Mouse (Mus musculus): ENCODE data around the gene Vps50. TPM values are rescaled to one million over a fixed set of nuclear protein-coding genes. Genes with fewer than 3 reads are reported as not detected.
"Not testable (repeated sequence)": the region's sequence is repeated elsewhere in the genome, so short reads cannot be mapped to it uniquely, and the experiment has no call there.

Vps50 gene
- polyA plus RNA-seq, 1 experiment from 2014 or later = 11.5 TPM

GRCm38 (mm10) chr6:3494285-3494684 lies 3.9 kb upstream of the Vps50 start:
- Histone ChIP-seq H3K4me1 (replicated peaks) (peaks cover 5% of the 10 kb centered on the region; the same call in 1 of the 2 replicates), H3K27ac (no peak overlapping the region), H3K27me3 (0 out of 2 replicates have a peak, but pooled peaks cover 3% of the 10 kb centered on the region), H3K9ac (no peak overlapping the region), H3K9me3 (replicated peaks) (no peaks in the 10 kb centered on the region), H3K4me3 (replicated peaks) (no peak overlapping the region), H3K4me2 (no peak overlapping the region), H3K36me3 (no peaks in the 10 kb centered on the region)
- ATAC-seq (ENCODE audit: low read depth) (no peak), DNase-seq (no peak)
- WGBS (ENCODE audit: insufficient replicate concordance) = 64% methylated on average over 5 of the region's 5 CpGs

- Histone ChIP-seq H3K9me3 (replicated peaks) (no peaks in the 10 kb centered on the region), H3K27ac (no peak overlapping the region), H3K4me3 (replicated peaks) (no peak overlapping the region), H3K27me3 (0 out of 2 replicates have a peak, but pooled peaks cover 3% of the 10 kb centered on the region), H3K9ac (no peak overlapping the region), H3K4me1 (replicated peaks) (peaks cover 10% of the 10 kb centered on the region), H3K36me3 (no peaks in the 10 kb centered on the region), H3K4me2 (no peak overlapping the region)
- 2% methylated on average over 2 of the region's 2 CpGs for WGBS (ENCODE audit: insufficient replicate concordance)
- ATAC-seq (ENCODE audit: low read depth) (no peak), DNase-seq (peak; percentile 17)
Observed at GRCm38 (mm10) chr6:3496210-3496609, 2.0 kb upstream of the Vps50 start.

DNA sequence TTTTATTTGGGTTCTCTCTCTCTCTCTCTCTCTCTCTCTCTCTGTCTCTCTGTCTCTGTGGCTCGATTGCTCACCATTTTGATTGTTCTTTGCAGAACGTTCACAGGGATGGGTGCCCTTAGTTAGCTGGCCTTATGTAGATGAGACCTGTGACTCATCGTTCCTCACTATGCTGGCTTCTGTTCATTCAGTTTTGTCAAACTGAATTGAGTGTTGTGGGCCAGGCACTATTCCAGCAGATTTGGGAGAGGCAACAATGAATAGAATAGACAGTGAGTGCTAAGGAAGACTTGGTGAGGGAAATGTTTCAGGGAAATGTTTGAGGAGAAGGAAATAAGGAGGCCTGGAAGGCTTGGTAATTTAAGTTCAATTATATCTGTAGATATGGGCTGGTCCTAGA lies 2.1 kb downstream of the Vps50 start:
- no peak overlapping the region for H3K9ac ChIP-seq
- no peaks in the 10 kb centered on the region for H3K9me3 ChIP-seq (replicated peaks)
- ATAC-seq (ENCODE audit: low read depth) (no peak), DNase-seq (no peak)
- H3K4me3 ChIP-seq (replicated peaks) = no peak overlapping the region
- WGBS (ENCODE audit: insufficient replicate concordance) = 66% methylated on average over 3 of the region's 3 CpGs
- peaks cover 10% of the 10 kb centered on the region for H3K4me1 ChIP-seq (replicated peaks)
- H3K27ac ChIP-seq = no peak overlapping the region
- no peaks in the 10 kb centered on the region for H3K27me3 ChIP-seq
- no peaks in the 10 kb centered on the region for H3K36me3 ChIP-seq
- no peak overlapping the region for H3K4me2 ChIP-seq

DNA sequence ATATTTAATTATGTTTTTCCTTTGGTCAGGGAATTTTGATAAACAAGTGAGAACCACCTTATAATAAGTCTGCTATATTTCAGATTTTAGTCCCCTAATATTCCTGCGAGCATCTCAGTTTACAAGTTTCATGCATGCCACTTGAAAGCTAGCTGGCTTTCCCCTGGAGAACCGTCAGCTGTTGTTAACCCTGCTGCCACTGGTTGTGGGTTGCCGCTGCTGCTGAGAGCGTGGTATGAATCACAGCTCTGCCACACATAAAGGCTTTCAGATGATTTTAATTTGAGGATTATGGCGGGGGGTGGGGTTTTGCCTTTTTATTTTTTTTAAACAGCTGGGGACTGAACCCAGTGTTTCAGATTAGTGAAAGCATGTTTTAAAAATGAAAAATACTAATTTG lies 7.1 kb downstream of the Vps50 start:
- H3K36me3 ChIP-seq = no peaks in the 10 kb centered on the region
- no peaks in the 10 kb centered on the region for H3K27me3 ChIP-seq
- 75% methylated on average over 5 of the region's 5 CpGs for WGBS (ENCODE audit: insufficient replicate concordance)
- H3K4me3 ChIP-seq (replicated peaks) = no peak overlapping the region
- DNase-seq = no peak
- no peaks in the 10 kb centered on the region for H3K9me3 ChIP-seq (replicated peaks)
- 0 out of 2 replicates have a peak, but pooled peaks cover 3% of the 10 kb centered on the region for H3K4me1 ChIP-seq (replicated peaks)
- no peak overlapping the region for H3K27ac ChIP-seq
- H3K4me2 ChIP-seq = no peak overlapping the region
- no peak overlapping the region for H3K9ac ChIP-seq
- ATAC-seq (ENCODE audit: low read depth) = no peak

DNA sequence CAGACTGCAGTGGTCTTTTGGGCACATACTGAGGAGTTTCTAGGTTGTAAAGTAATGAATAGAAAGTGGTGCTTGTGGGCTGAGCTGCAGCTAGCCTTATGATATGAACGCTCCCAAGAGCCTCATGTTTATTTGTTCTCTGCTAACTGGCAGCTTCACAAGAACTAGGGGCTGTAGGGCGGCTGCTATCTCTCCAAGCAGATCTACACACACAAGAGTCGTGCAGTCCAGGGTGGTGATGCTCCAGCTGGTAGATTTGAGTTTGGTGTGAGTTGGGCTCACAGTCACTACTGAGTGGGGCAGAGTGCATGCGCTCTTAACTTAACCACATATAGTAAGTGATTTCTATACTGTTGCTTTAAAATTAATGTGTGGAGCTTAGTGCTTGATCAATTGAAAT lies 8.9 kb downstream of the Vps50 start:
- Histone ChIP-seq H3K9ac (no peak overlapping the region), H3K4me1 (replicated peaks) (0 out of 2 replicates have a peak, but pooled peaks cover 3% of the 10 kb centered on the region), H3K36me3 (no peaks in the 10 kb centered on the region), H3K4me3 (replicated peaks) (no peak overlapping the region), H3K9me3 (replicated peaks) (no peaks in the 10 kb centered on the region), H3K27me3 (no peaks in the 10 kb centered on the region), H3K4me2 (no peak overlapping the region), H3K27ac (no peak overlapping the region)
- 47% methylated on average over 4 of the region's 4 CpGs for WGBS (ENCODE audit: insufficient replicate concordance)
- no peak for DNase-seq
- ATAC-seq (ENCODE audit: low read depth) = peak; percentile 64; the same call in 1 of the 2 replicates

DNA sequence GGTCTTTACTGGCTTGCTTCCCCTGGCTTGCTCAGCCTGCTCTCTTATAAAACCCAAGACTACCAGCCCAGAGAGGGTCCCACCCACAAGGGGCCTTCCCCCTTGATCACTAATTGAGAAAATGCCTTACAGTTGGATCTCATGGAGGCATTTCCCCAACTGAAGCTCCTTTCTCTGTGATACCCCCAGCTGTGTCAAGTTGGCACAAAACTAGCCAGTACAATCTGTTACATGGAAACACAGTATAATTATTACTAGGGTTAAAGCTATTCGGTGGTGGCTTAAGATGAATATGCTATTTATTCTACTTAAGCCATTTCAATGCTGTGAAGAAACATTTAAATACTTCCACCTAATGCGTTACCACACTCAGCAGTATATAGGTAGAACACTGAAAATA lies 10.0 kb downstream of the Vps50 start:
- 77% methylated on average over 2 of the region's 2 CpGs for WGBS (ENCODE audit: insufficient replicate concordance)
- not testable (repeated sequence) for H3K4me3 ChIP-seq (replicated peaks); DNase-seq; H3K9ac ChIP-seq; H3K36me3 ChIP-seq; H3K27me3 ChIP-seq; H3K27ac ChIP-seq; H3K9me3 ChIP-seq (replicated peaks); H3K4me1 ChIP-seq (replicated peaks); H3K4me2 ChIP-seq; ATAC-seq (ENCODE audit: low read depth)

GRCm38 (mm10) chr6:3509782-3510181 lies 11.6 kb downstream of the Vps50 start:
- Histone ChIP-seq H3K27ac (no peak overlapping the region), H3K27me3 (no peaks in the 10 kb centered on the region), H3K9me3 (replicated peaks) (no peaks in the 10 kb centered on the region), H3K4me1 (replicated peaks) (0 out of 2 replicates have a peak, but pooled peaks cover 3% of the 10 kb centered on the region), H3K4me2 (no peak overlapping the region), H3K4me3 (replicated peaks) (no peak overlapping the region), H3K36me3 (no peaks in the 10 kb centered on the region), H3K9ac (no peak overlapping the region)
- 29% methylated on average over 2 of the region's 2 CpGs for WGBS (ENCODE audit: insufficient replicate concordance)
- DNase-seq = no peak
- no peak for ATAC-seq (ENCODE audit: low read depth)

DNA sequence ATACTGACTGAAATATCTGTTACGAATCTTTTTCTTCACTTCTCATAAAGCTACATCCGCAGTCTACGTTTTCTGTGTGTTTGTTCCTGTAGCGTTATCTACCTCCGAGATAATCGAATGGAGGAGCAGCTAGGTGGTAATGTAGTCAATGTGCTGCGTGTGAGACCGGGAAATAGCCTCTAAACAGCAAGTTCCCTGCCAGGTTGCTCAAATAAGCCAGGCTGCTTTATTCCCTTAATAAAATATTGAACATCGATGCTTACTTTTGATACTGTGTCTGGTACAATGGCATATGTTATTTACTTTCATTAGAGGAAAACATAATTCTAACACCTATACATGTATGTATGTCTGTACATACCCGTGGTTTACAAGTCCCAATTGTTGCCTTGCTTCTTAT lies 12.9 kb downstream of the Vps50 start:
- no peak overlapping the region for H3K4me3 ChIP-seq (replicated peaks)
- no peak for ATAC-seq (ENCODE audit: low read depth)
- WGBS (ENCODE audit: insufficient replicate concordance) = 76% methylated on average over 10 of the region's 10 CpGs
- no peak for DNase-seq
- no peak overlapping the region for H3K27ac ChIP-seq
- no peak overlapping the region for H3K9ac ChIP-seq
- no peaks in the 10 kb centered on the region for H3K9me3 ChIP-seq (replicated peaks)
- no peaks in the 10 kb centered on the region for H3K36me3 ChIP-seq
- H3K4me2 ChIP-seq = no peak overlapping the region
- 0 out of 2 replicates have a peak, but pooled peaks cover 3% of the 10 kb centered on the region for H3K4me1 ChIP-seq (replicated peaks)
- no peaks in the 10 kb centered on the region for H3K27me3 ChIP-seq

DNA sequence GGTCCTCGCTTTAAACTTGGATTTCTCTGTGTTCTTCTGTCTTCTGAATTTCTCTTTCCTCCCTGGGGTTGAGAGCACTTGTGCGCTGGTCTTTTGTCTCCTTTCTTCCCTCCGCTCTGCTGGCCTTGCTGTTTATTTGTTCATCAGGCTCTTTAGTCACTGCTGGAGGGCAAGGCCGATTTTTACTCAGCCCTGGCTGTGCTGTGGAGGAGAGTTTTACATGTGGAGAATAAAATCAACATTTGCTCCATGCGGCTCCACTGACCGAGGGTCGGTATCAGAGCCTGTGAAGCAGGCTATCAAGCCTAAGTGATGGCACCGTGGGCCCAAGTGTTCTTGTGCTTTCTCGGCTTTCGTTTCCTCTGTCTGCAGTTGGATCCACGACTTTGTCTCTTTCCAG lies 13.4 kb downstream of the Vps50 start:
- no peaks in the 10 kb centered on the region for H3K9me3 ChIP-seq (replicated peaks)
- no peaks in the 10 kb centered on the region for H3K36me3 ChIP-seq
- no peak overlapping the region for H3K4me2 ChIP-seq
- no peak overlapping the region for H3K27ac ChIP-seq
- DNase-seq (no peak), ATAC-seq (ENCODE audit: low read depth) (no peak)
- 0 out of 2 replicates have a peak, but pooled peaks cover 3% of the 10 kb centered on the region for H3K4me1 ChIP-seq (replicated peaks)
- H3K9ac ChIP-seq = no peak overlapping the region
- no peaks in the 10 kb centered on the region for H3K27me3 ChIP-seq
- 67% methylated on average over 11 of the region's 11 CpGs for WGBS (ENCODE audit: insufficient replicate concordance)
- H3K4me3 ChIP-seq (replicated peaks) = no peak overlapping the region

DNA sequence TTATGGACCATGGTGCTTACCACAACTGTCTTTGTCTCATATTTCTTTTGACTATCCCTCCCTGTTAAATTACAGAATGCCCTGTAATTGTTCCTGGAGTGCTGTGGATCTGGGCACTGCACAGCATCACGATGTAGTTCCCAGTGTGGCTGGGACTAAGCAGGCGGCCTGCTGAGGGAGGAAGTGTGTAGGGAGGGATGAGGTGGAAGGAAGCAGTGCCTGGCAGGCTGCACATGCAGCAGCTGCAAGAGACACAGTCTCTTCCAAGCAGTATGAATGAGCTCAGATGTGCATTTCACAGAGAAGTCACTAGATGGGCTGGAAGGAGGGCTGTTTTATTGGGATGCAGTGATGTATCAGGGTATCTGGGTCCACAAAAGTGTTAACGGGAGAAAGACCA lies 14.4 kb downstream of the Vps50 start:
- ATAC-seq (ENCODE audit: low read depth) = no peak
- no peaks in the 10 kb centered on the region for H3K9me3 ChIP-seq (replicated peaks)
- DNase-seq = no peak
- H3K4me1 ChIP-seq (replicated peaks) = no peaks in the 10 kb centered on the region
- H3K27ac ChIP-seq = no peak overlapping the region
- H3K36me3 ChIP-seq = 0 out of 2 replicates have a peak, but pooled peaks cover 4% of the 10 kb centered on the region
- H3K4me3 ChIP-seq (replicated peaks) = no peak overlapping the region
- H3K9ac ChIP-seq = no peak overlapping the region
- H3K4me2 ChIP-seq = no peak overlapping the region
- 48% methylated on average over 3 of the region's 3 CpGs for WGBS (ENCODE audit: insufficient replicate concordance)
- no peaks in the 10 kb centered on the region for H3K27me3 ChIP-seq

GRCm38 (mm10) chr6:3528198-3528597 lies 30.0 kb downstream of the Vps50 start:
- H3K9me3 ChIP-seq (replicated peaks) = no peaks in the 10 kb centered on the region
- H3K27me3 ChIP-seq = no peaks in the 10 kb centered on the region
- 57% methylated on average over 4 of the region's 4 CpGs for WGBS (ENCODE audit: insufficient replicate concordance)
- no peak overlapping the region for H3K27ac ChIP-seq
- H3K4me3 ChIP-seq (replicated peaks) = no peak overlapping the region
- no peak for DNase-seq
- H3K36me3 ChIP-seq = peaks cover 3% of the 10 kb centered on the region; the same call in 1 of the 2 replicates
- no peak for ATAC-seq (ENCODE audit: low read depth)
- no peak overlapping the region for H3K9ac ChIP-seq
- no peak overlapping the region for H3K4me2 ChIP-seq
- no peaks in the 10 kb centered on the region for H3K4me1 ChIP-seq (replicated peaks)

DNA sequence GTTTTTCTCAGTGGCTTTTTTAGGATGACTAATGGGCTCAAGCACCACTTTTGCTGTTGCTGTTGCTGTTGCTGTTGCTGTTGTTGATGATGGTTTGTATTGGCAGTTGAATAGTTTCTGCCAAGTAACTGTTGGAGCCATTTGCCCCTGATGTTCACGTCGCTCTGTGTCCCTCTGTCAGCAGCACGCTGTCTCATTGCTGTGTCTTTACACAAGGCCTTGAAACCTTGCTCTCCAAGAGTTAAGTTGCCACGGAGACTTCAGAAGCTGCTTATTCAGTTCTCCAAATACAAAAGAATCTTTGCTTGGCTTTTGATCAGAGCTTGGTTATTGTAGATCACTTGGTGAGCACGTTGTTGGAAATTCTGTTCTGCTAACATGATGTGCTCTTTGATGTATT lies 33.3 kb downstream of the Vps50 start:
- H3K4me1 ChIP-seq (replicated peaks) = no peaks in the 10 kb centered on the region
- H3K27ac ChIP-seq = no peak overlapping the region
- 75% methylated on average over 5 of the region's 5 CpGs for WGBS (ENCODE audit: insufficient replicate concordance)
- H3K27me3 ChIP-seq = no peaks in the 10 kb centered on the region
- no peak for ATAC-seq (ENCODE audit: low read depth)
- no peak overlapping the region for H3K4me2 ChIP-seq
- no peak for DNase-seq
- no peak overlapping the region for H3K4me3 ChIP-seq (replicated peaks)
- H3K9me3 ChIP-seq (replicated peaks) = no peaks in the 10 kb centered on the region
- H3K36me3 ChIP-seq = peaks cover 7% of the 10 kb centered on the region; the same call in 1 of the 2 replicates
- H3K9ac ChIP-seq = no peak overlapping the region
